Mouse (Mus musculus): Measurements from ENCODE around the gene Serpinb6c. TPM values are rescaled to one million over a fixed set of nuclear protein-coding genes. Genes with fewer than 3 reads are reported as not detected.

Serpinb6c gene
- not detected for polyA plus RNA-seq (2017; shearing (Covaris generic))

GRCm38 (mm10) chr13:33905176-33905954 lies at the start of gene Serpinb6c:
Gene Serpinb6c (minus strand): TSS chr13:33905708.

GRCm38 (mm10) chr13:33843308-33843707 lies 62.2 kb downstream of the Serpinb6c start, which contains the start of gene Serpinb6e:
Gene Serpinb6e (minus strand): TSS chr13:33843408.

Other genes starting within 250 kb of the Serpinb6c start
- gene Serpinb6d, start 244.3 kb downstream of the Serpinb6c start, polyA plus RNA-seq (2017; shearing (Covaris generic)) = not detected
- gene Serpinb6e, start 62.3 kb downstream of the Serpinb6c start, polyA plus RNA-seq (2017; shearing (Covaris generic)) = not detected
- 10.2 TPM for gene Nqo2, start 59.0 kb upstream of the Serpinb6c start, polyA plus RNA-seq (2017; shearing (Covaris generic))
- 15.9 TPM for gene Ripk1, start 96.7 kb upstream of the Serpinb6c start, polyA plus RNA-seq (2017; shearing (Covaris generic))
- gene Serpinb6a, start 97.1 kb upstream of the Serpinb6c start, polyA plus RNA-seq (2017; shearing (Covaris generic)) = 43.3 TPM
- 42.8 TPM for gene Bphl, start 131.9 kb upstream of the Serpinb6c start, polyA plus RNA-seq (2017; shearing (Covaris generic))
- gene Tubb2a, start 172.3 kb upstream of the Serpinb6c start, polyA plus RNA-seq (2017; shearing (Covaris generic)) = 32.0 TPM
- 0.68 TPM for gene Tubb2b, start 224.8 kb upstream of the Serpinb6c start, polyA plus RNA-seq (2017; shearing (Covaris generic))

Measured in CD4-positive, CD25-positive, alpha-beta regulatory T cell, adult 9 weeks (primary cell).